Comparison of ENCODE assay signal across 31 mouse cellular contexts in genomic region chr19:29326396-29326795, GRCm38 (mm10). TPM values are rescaled to one million over a fixed set of nuclear protein-coding genes. Genes with fewer than 3 reads are reported as not detected.
"Had no signal": no experiment of that assay in that cellular context is flagged by ENCODE, and none has a peak within 500 bp of the region (broad histone marks: within the 10 kb centered on the region; RNA-seq: fewer than 3 reads in every experiment).

No protein-coding gene starts in this region.

- H3K27me3 ChIP-seq: embryonic facial prominence, embryonic 12.5 days; embryonic facial prominence, embryonic 13.5 days; embryonic facial prominence, embryonic 15.5 days; forebrain, embryonic 15.5 days had no signal

- H3K9ac ChIP-seq: embryonic facial prominence, embryonic 12.5 days; embryonic facial prominence, embryonic 13.5 days; embryonic facial prominence, embryonic 15.5 days; forebrain, embryonic 12.5 days; forebrain, embryonic 13.5 days; forebrain, embryonic 15.5 days; forebrain, postnatal 0 days had no signal

- H3K36me3 ChIP-seq: embryonic facial prominence, embryonic 10.5 days; embryonic facial prominence, embryonic 12.5 days; embryonic facial prominence, embryonic 13.5 days; embryonic facial prominence, embryonic 15.5 days; forebrain, embryonic 12.5 days; forebrain, embryonic 15.5 days; heart, embryonic 10.5 days had no signal

- ATAC-seq: forebrain, embryonic 13.5 days; forebrain, embryonic 15.5 days; forebrain, embryonic 16.5 days; forebrain, postnatal 0 days had no signal

- DNase-seq: cerebellum, adult 9-11 months; cerebellum, postnatal 10 days; cerebellum, postnatal 14 days; cerebellum, postnatal 25 days; cerebellum, postnatal 36 days; embryo, embryonic 11 days; forebrain, postnatal 0 days; gastrocnemius, adult 2 months; gastrocnemius, postnatal 10 days; gastrocnemius, postnatal 14 days; gastrocnemius, postnatal 25 days; gastrocnemius, postnatal 36 days; heart, adult 11 months; heart, adult 18-20 months; heart, adult 2 months had no signal

- H3K27ac ChIP-seq: embryonic facial prominence, embryonic 13.5 days; forebrain, embryonic 12.5 days; forebrain, embryonic 13.5 days; forebrain, embryonic 15.5 days; gastrocnemius, adult 2 months; heart, adult 2 months had no signal

- H3K9me3 ChIP-seq: embryonic facial prominence, embryonic 10.5 days; embryonic facial prominence, embryonic 12.5 days; embryonic facial prominence, embryonic 13.5 days; embryonic facial prominence, embryonic 15.5 days; forebrain, embryonic 12.5 days; forebrain, embryonic 13.5 days; forebrain, embryonic 15.5 days; heart, embryonic 10.5 days had no signal

- H3K4me1 ChIP-seq: embryonic facial prominence, embryonic 12.5 days had no signal

- H3K4me3 ChIP-seq: forebrain, embryonic 12.5 days; forebrain, embryonic 13.5 days; forebrain, embryonic 15.5 days; heart, adult 2 months had no signal

- H3K4me2 ChIP-seq: forebrain, embryonic 15.5 days had no signal

RNA-seq across cellular contexts. Expression of gene Insl6, which starts 1.2 kb away (rescaled TPM):
- total RNA-seq: gastrocnemius, adult 18-20 months; gastrocnemius, adult 2 months; gastrocnemius, adult 8-10 months; gastrocnemius, postnatal 25 days; gastrocnemius, postnatal 36 days had no signal
- polyA plus RNA-seq: erythroblast, embryonic 14.5 days had no signal

RNA-seq across cellular contexts. Expression of gene Rln1, which starts 8.1 kb away (rescaled TPM):
- total RNA-seq: common myeloid progenitor, adult 5-6 weeks; gastrocnemius, adult 18-20 months; gastrocnemius, adult 2 months; gastrocnemius, adult 8-10 months; gastrocnemius, postnatal 10 days; gastrocnemius, postnatal 14 days; gastrocnemius, postnatal 25 days; gastrocnemius, postnatal 36 days; granulocyte monocyte progenitor cell, adult 5-6 weeks; heart, adult 18-20 months; heart, adult 2 months; heart, adult 8-10 months had no signal
- polyA plus RNA-seq: embryonic facial prominence, embryonic 13.5 days; erythroblast, embryonic 14.5 days; gonadal fat pad, adult 2 months; heart, adult 2 months had no signal

RNA-seq across cellular contexts. Expression of gene Cd274, which starts 40.9 kb away (rescaled TPM):
- polyA plus RNA-seq: erythroblast, embryonic 14.5 days had no signal
